Mouse (Mus musculus) C2C12 (cell line): ENCODE data around the gene Irf1.

ENCODE experiments used
- CTCF ChIP-seq: IDR thresholded peaks from one replicate; pipeline ENCODE4 v1.5.1; 2011; ENCODE audit not compliant: control insufficient read depth, insufficient read depth, insufficient read length
- USF1 ChIP-seq: IDR thresholded peaks from one replicate; pipeline ENCODE4 v1.6.1; 2011; ENCODE audit warnings: low read depth, mild to moderate bottlenecking, control low read depth, moderate library complexity

GRCm38 (mm10) chr11:53761822-53762221 lies 8.0 kb upstream of the Irf1 start:
- TF ChIP-seq CTCF: no peak
- no peak for TF ChIP-seq USF1
